Mouse (Mus musculus) midbrain, postnatal 0 days (tissue): ENCODE measurements around the gene Bud13. TPM values are rescaled to one million over a fixed set of nuclear protein-coding genes. Genes with fewer than 3 reads are reported as not detected.

Source experiments
- ATAC-seq: fragments of 200-750 bp; cut with Nextera tagmentation; 2 replicates; pipeline ENCODE4 v1.8.0; 2017; ENCODE audit warnings: moderate number of reproducible peaks, mild to moderate bottlenecking, moderate TSS enrichment, moderate library complexity; ENCODE audit not compliant: low FRiP score
- DNase-seq: peaks from one replicate; pipeline ENCODE4 v3.0.0-alpha.2; 2015; ENCODE audit warnings: low spot score
- H3K27ac ChIP-seq: fragments of 300-500 bp; sonication (generic); 2 replicates; pipeline ENCODE4 v1.5.1; 2014; ENCODE audit warnings: low read depth, mild to moderate bottlenecking, low read length, mixed read lengths
- H3K27me3 ChIP-seq: fragments of 300-500 bp; sonication (generic); 2 replicates; pipeline ENCODE4 v1.6.1; 2014; ENCODE audit warnings: low read length, control low read depth, mixed read lengths; ENCODE audit not compliant: insufficient read depth
- H3K36me3 ChIP-seq: fragments of 300-500 bp; sonication (generic); 2 replicates; pipeline ENCODE4 v1.6.1; 2014; ENCODE audit warnings: low read length, control low read depth, mixed read lengths; ENCODE audit not compliant: insufficient read depth
- H3K4me1 ChIP-seq: fragments of 300-500 bp; sonication (generic); 2 replicates; pipeline ENCODE4 v1.6.1; 2014; ENCODE audit warnings: mild to moderate bottlenecking, control low read depth, antibody characterized with exemption, low read length, mixed read lengths; ENCODE audit not compliant: insufficient read depth
- H3K4me2 ChIP-seq: fragments of 300-500 bp; sonication (generic); 2 replicates; pipeline ENCODE4 v1.6.1; 2014; ENCODE audit warnings: low read depth, mild to moderate bottlenecking, low read length, mixed read lengths; ENCODE audit not compliant: poor library complexity, severe bottlenecking
- H3K4me3 ChIP-seq: fragments of 300-500 bp; sonication (generic); 2 replicates; pipeline ENCODE4 v1.5.1; 2014; ENCODE audit warnings: low read depth, mild to moderate bottlenecking, low read length, moderate library complexity
- H3K9ac ChIP-seq: fragments of 300-500 bp; sonication (generic); replicated peaks from 2 replicates; pipeline ENCODE4 v1.6.1; 2014; ENCODE audit warnings: mild to moderate bottlenecking, low read length, moderate library complexity, mixed read lengths; ENCODE audit not compliant: poor library complexity, severe bottlenecking
- H3K9me3 ChIP-seq: fragments of 300-500 bp; sonication (generic); 2 replicates; pipeline ENCODE4 v1.6.1; 2016; ENCODE audit warnings: low read length, control low read depth
- CTCF ChIP-seq: IDR thresholded peaks from 2 replicates; pipeline ENCODE4 v1.5.1; 2016; ENCODE audit warnings: antibody characterized with exemption, mild to moderate bottlenecking
- WGBS: fragments of 180-500 bp; shearing (Covaris S2); extraction: QIAGEN DNeasy Blood & Tissue Kit; methylation state at CpG from one replicate; pipeline ENCODE4 v1.1.7; 2014; 5-methylcytosine and 5-hydroxymethylcytosine counted together
- polyA plus RNA-seq: library from polyadenylated mRNA; unstranded; fragments of >200 nt; fragmentation: Nextera tagmentation; extraction: Ambion mirVana; gene quantifications from 2 replicates; pipeline ENCODE4 v1.2.1, GENCODE M21; 2015
- total RNA-seq: library from RNA; depleted of rRNA; stranded (reverse); fragments of >200 nt; gene quantifications from 2 replicates; pipeline ENCODE4 v1.2.3, GENCODE M21; 2014; rRNA removed

Bud13 gene
- total and polyA plus RNA-seq, 2 experiments from 2014 or later = 11.8 to 15.0 TPM

GRCm38 (mm10) chr9:46337331-46337730 is 54.5 kb downstream of the Bud13 start:
- no peaks in the 10 kb centered on the region for H3K9me3 ChIP-seq
- H3K9ac ChIP-seq = no peak overlapping the region
- no peak for ATAC-seq
- peaks cover 15% of the 10 kb centered on the region for H3K4me1 ChIP-seq
- H3K27ac ChIP-seq = peak overlapping the region; percentile 72
- H3K27me3 ChIP-seq = 0 out of 2 replicates have a peak, but pooled peaks cover 4% of the 10 kb centered on the region
- no peak for DNase-seq
- no peak overlapping the region for H3K4me2 ChIP-seq
- WGBS = 30% methylated on average over 7 of the region's 7 CpGs
- no peak for TF ChIP-seq CTCF
- H3K36me3 ChIP-seq = no peaks in the 10 kb centered on the region
- no peak overlapping the region for H3K4me3 ChIP-seq

GRCm38 (mm10) chr9:46337852-46338291 is 55.1 kb downstream of the Bud13 start:
- no peaks in the 10 kb centered on the region for H3K9me3 ChIP-seq
- no peaks in the 10 kb centered on the region for H3K36me3 ChIP-seq
- no peak overlapping the region for H3K4me3 ChIP-seq
- WGBS = 13% methylated on average over 3 of the region's 3 CpGs
- ATAC-seq (peak; percentile 80), DNase-seq (peak; percentile 91)
- no peak for TF ChIP-seq CTCF
- H3K4me1 ChIP-seq = peaks cover 15% of the 10 kb centered on the region
- H3K9ac ChIP-seq = no peak overlapping the region
- H3K27me3 ChIP-seq = 0 out of 2 replicates have a peak, but pooled peaks cover 4% of the 10 kb centered on the region
- no peak overlapping the region for H3K4me2 ChIP-seq
- H3K27ac ChIP-seq = peak overlapping the region; percentile 72

- Histone ChIP-seq H3K36me3 (no peaks in the 10 kb centered on the region), H3K27ac (0 out of 2 replicates have a peak overlapping the region, but pooled peaks have one; percentile 33), H3K4me2 (no peak overlapping the region), H3K27me3 (0 out of 2 replicates have a peak, but pooled peaks cover 4% of the 10 kb centered on the region), H3K4me3 (no peak overlapping the region), H3K9ac (no peak overlapping the region), H3K9me3 (no peaks in the 10 kb centered on the region), H3K4me1 (peaks cover 15% of the 10 kb centered on the region)
- DNase-seq (no peak), ATAC-seq (no peak)
- TF ChIP-seq CTCF = no peak
- 16% methylated on average over 4 of the region's 4 CpGs for WGBS
Measured at GRCm38 (mm10) chr9:46338384-46338783, 55.6 kb downstream of the Bud13 start.

- TF ChIP-seq CTCF = no peak
- H3K27ac ChIP-seq = no peak overlapping the region
- DNase-seq (no peak), ATAC-seq (no peak)
- H3K9ac ChIP-seq = no peak overlapping the region
- H3K36me3 ChIP-seq = no peaks in the 10 kb centered on the region
- 0 out of 2 replicates have a peak, but pooled peaks cover 4% of the 10 kb centered on the region for H3K27me3 ChIP-seq
- H3K9me3 ChIP-seq = no peaks in the 10 kb centered on the region
- WGBS = 83% methylated on average over 4 of the region's 4 CpGs
- H3K4me1 ChIP-seq = peaks cover 15% of the 10 kb centered on the region
- no peak overlapping the region for H3K4me3 ChIP-seq
- H3K4me2 ChIP-seq = no peak overlapping the region
Measured at GRCm38 (mm10) chr9:46339051-46339652, 56.3 kb downstream of the Bud13 start.

- TF ChIP-seq CTCF = no peak
- WGBS = 86% methylated on average over 4 of the region's 4 CpGs
Measured at GRCm38 (mm10) chr9:46345887-46346665, 63.3 kb downstream of the Bud13 start.

More at GRCm38 (mm10) chr9:46345887-46346665, 63.3 kb downstream of the Bud13 start:
- H3K9me3 ChIP-seq = no peaks in the 10 kb centered on the region
- H3K27ac ChIP-seq = no peak overlapping the region
- no peaks in the 10 kb centered on the region for H3K4me1 ChIP-seq
- no peak overlapping the region for H3K4me2 ChIP-seq
- DNase-seq (no peak), ATAC-seq (no peak)
- H3K36me3 ChIP-seq = no peaks in the 10 kb centered on the region
- no peak overlapping the region for H3K4me3 ChIP-seq
- no peaks in the 10 kb centered on the region for H3K27me3 ChIP-seq
- H3K9ac ChIP-seq = no peak overlapping the region

Other genes starting within 250 kb of the Bud13 start
- 1.4 TPM in 1 of 2 replicates, not detected in the other for gene Apoa1, start 54.4 kb upstream of the Bud13 start, total RNA-seq
- 5.5 and 6.2 TPM in 2 replicates for gene Apoa1, start 54.4 kb upstream of the Bud13 start, polyA plus RNA-seq
- gene Apoc3, start 47.4 kb upstream of the Bud13 start, total RNA-seq = not detected in 2 replicates
- not detected in 2 replicates for gene Apoc3, start 47.4 kb upstream of the Bud13 start, polyA plus RNA-seq
- gene Apoa4, start 42.3 kb upstream of the Bud13 start, total RNA-seq = not detected in 2 replicates
- not detected in 2 replicates for gene Apoa4, start 42.3 kb upstream of the Bud13 start, polyA plus RNA-seq
- not detected in 2 replicates for gene Apoa5, start 14.4 kb upstream of the Bud13 start, total RNA-seq
- gene Apoa5, start 14.4 kb upstream of the Bud13 start, polyA plus RNA-seq = not detected in 2 replicates
- 33.7 and 46.1 TPM in 2 replicates for gene Zpr1, start 9.9 kb upstream of the Bud13 start, total RNA-seq
- gene Zpr1, start 9.9 kb upstream of the Bud13 start, polyA plus RNA-seq = 46.3 and 46.8 TPM in 2 replicates
- not detected in 2 replicates for gene 4931429L15Rik, start 37.0 kb downstream of the Bud13 start, total RNA-seq
- gene 4931429L15Rik, start 37.0 kb downstream of the Bud13 start, polyA plus RNA-seq = not detected in 2 replicates